Mouse (Mus musculus): Measurements from ENCODE around the gene Kdm6b.
A peak's percentile ranks its signal among the peaks of the same experiment; 100 is the strongest.

Gene Kdm6b

GRCm38 (mm10) chr11:69386758-69387157, 26.7 kb downstream of the Kdm6b start:
- DNase-seq: no peak

- no peak for DNase-seq
These were observed 28.5 kb downstream of the Kdm6b start for GRCm38 (mm10) chr11:69384979-69385378.

- DNase-seq: no peak
These were observed 30.9 kb downstream of the Kdm6b start for GRCm38 (mm10) chr11:69382478-69383105.

- DNase-seq: no peak
These were observed 32.1 kb downstream of the Kdm6b start for GRCm38 (mm10) chr11:69381356-69381755.

- no peak for DNase-seq
These were observed 33.9 kb downstream of the Kdm6b start for GRCm38 (mm10) chr11:69379600-69379999.

- no peak for DNase-seq
These were observed 35.7 kb downstream of the Kdm6b start for GRCm38 (mm10) chr11:69377766-69378165.

- no peak for DNase-seq
These were observed 37.8 kb downstream of the Kdm6b start for GRCm38 (mm10) chr11:69375646-69376045.

GRCm38 (mm10) chr11:69373223-69373965, 40.1 kb downstream of the Kdm6b start:
- DNase-seq: no peak

- no peak for DNase-seq
These were observed 40.7 kb downstream of the Kdm6b start for GRCm38 (mm10) chr11:69372780-69373170.

GRCm38 (mm10) chr11:69372056-69372779, 41.3 kb downstream of the Kdm6b start:
- peak; percentile 72 for DNase-seq

- no peak for DNase-seq
These were observed 41.9 kb downstream of the Kdm6b start for GRCm38 (mm10) chr11:69371601-69372000.

- no peak for DNase-seq
These were observed 42.7 kb downstream of the Kdm6b start for GRCm38 (mm10) chr11:69370817-69371215.

GRCm38 (mm10) chr11:69369990-69370816, 43.3 kb downstream of the Kdm6b start:
- no peak for DNase-seq

- DNase-seq: no peak
These were observed 44.1 kb downstream of the Kdm6b start, which contains the start of gene Chd3 for GRCm38 (mm10) chr11:69369215-69369989. TSS of gene Chd3 (minus strand) at chr11:69369406.

GRCm38 (mm10) chr11:69368356-69369214, 44.9 kb downstream of the Kdm6b start:
- DNase-seq: no peak

GRCm38 (mm10) chr11:69367616-69368355, 45.7 kb downstream of the Kdm6b start:
- DNase-seq: no peak

- no peak for DNase-seq
These were observed 46.4 kb downstream of the Kdm6b start for GRCm38 (mm10) chr11:69366855-69367615.

- DNase-seq: peak; percentile 97
These were observed 47.2 kb downstream of the Kdm6b start for GRCm38 (mm10) chr11:69366157-69366854.

- no peak for DNase-seq
These were observed 47.8 kb downstream of the Kdm6b start for GRCm38 (mm10) chr11:69365722-69366121.
